Mouse (Mus musculus): ENCODE data around the gene Gm10112. TPM values are rescaled to one million over a fixed set of nuclear protein-coding genes. Genes with fewer than 3 reads are reported as not detected.

Gm10112 gene
- polyA plus RNA-seq (2016; fragmentation: Nextera tagmentation; extraction: Ambion mirVana): not detected in 2 replicates

GRCm38 (mm10) chrX:111168040-111168439 is at the start of gene Gm10112:
TSS of gene Gm10112 (plus strand) at chrX:111168340.
- no peaks in the 10 kb centered on the region for H3K36me3 ChIP-seq
- H3K27me3 ChIP-seq (ENCODE audit: insufficient read depth, poor library complexity, severe bottlenecking): no peaks in the 10 kb centered on the region
- no peak for DNase-seq (ENCODE audit: low spot score)
- H3K4me3 ChIP-seq: no peak within 1 kb of the TSS
- WGBS: 85% methylated on average over 3 of the region's 3 CpGs
- H3K9me3 ChIP-seq: no peaks in the 10 kb centered on the region
- H3K4me1 ChIP-seq (replicated peaks): no peaks in the 10 kb centered on the region
- H3K27ac ChIP-seq: no peak within 1 kb of the TSS

- Histone ChIP-seq H3K27me3 (ENCODE audit: insufficient read depth, poor library complexity, severe bottlenecking) (no peaks in the 10 kb centered on the region), H3K27ac (no peak overlapping the region), H3K4me3 (no peak overlapping the region), H3K36me3 (no peaks in the 10 kb centered on the region), H3K9me3 (no peaks in the 10 kb centered on the region), H3K4me1 (replicated peaks) (no peaks in the 10 kb centered on the region)
- DNase-seq (ENCODE audit: low spot score): no peak
- WGBS: 65% methylated on average over 1 of the region's 1 CpGs
These were observed 21.4 kb downstream of the Gm10112 start for GRCm38 (mm10) chrX:111189574-111189973.

- no peak for DNase-seq (ENCODE audit: low spot score)
- Histone ChIP-seq H3K4me3 (no peak overlapping the region), H3K9me3 (no peaks in the 10 kb centered on the region), H3K27me3 (ENCODE audit: insufficient read depth, poor library complexity, severe bottlenecking) (no peaks in the 10 kb centered on the region), H3K4me1 (replicated peaks) (no peaks in the 10 kb centered on the region), H3K27ac (no peak overlapping the region), H3K36me3 (no peaks in the 10 kb centered on the region)
- 3% methylated on average over 2 of the region's 2 CpGs for WGBS
These were observed 28.2 kb downstream of the Gm10112 start for GRCm38 (mm10) chrX:111196376-111196775.

GRCm38 (mm10) chrX:111210225-111210624 is 42.1 kb downstream of the Gm10112 start:
- Histone ChIP-seq H3K4me1 (replicated peaks) (no peaks in the 10 kb centered on the region), H3K9me3 (no peaks in the 10 kb centered on the region), H3K27ac (no peak overlapping the region), H3K27me3 (ENCODE audit: insufficient read depth, poor library complexity, severe bottlenecking) (no peaks in the 10 kb centered on the region), H3K36me3 (no peaks in the 10 kb centered on the region), H3K4me3 (no peak overlapping the region)
- peak; percentile 8 for DNase-seq (ENCODE audit: low spot score)
- 21% methylated on average over 5 of the region's 5 CpGs for WGBS

Other genes with a start within 250 kb of the Gm10112 start
- gene Cylc1, start 57.9 kb upstream of the Gm10112 start, polyA plus RNA-seq (2016; fragmentation: Nextera tagmentation; extraction: Ambion mirVana): not detected in 2 replicates

All from hindbrain, embryonic 10.5 days (tissue).